Mouse (Mus musculus) midbrain, embryonic 11.5 days (tissue): ENCODE results near the gene Hs6st3. TPM values are rescaled to one million over a fixed set of nuclear protein-coding genes. Genes with fewer than 3 reads are reported as not detected.
A peak's percentile ranks its signal among the peaks of the same experiment; 100 is the strongest.

Experiments used
- ATAC-seq: fragments of 200-750 bp; cut with Nextera tagmentation; 2 replicates; pipeline ENCODE4 v1.8.0; 2017; ENCODE audit warnings: moderate TSS enrichment, moderate library complexity; ENCODE audit not compliant: low FRiP score
- DNase-seq: peaks from one replicate; pipeline ENCODE4 v3.0.0; 2015; ENCODE audit warnings: low spot score; ENCODE audit errors: missing footprints
- H3K27ac ChIP-seq: fragments of 300-500 bp; sonication (generic); 2 replicates; pipeline ENCODE4 v1.5.1; 2014; ENCODE audit warnings: low read depth, low read length
- H3K27me3 ChIP-seq: fragments of 300-500 bp; sonication (generic); 2 replicates; pipeline ENCODE4 v1.6.1; 2014; ENCODE audit warnings: mild to moderate bottlenecking, low read length, moderate library complexity, mixed read lengths; ENCODE audit not compliant: control insufficient read depth, insufficient read depth
- H3K36me3 ChIP-seq: fragments of 300-500 bp; sonication (generic); 2 replicates; pipeline ENCODE4 v1.6.1; 2014; ENCODE audit warnings: mild to moderate bottlenecking, low read length, moderate library complexity, mixed read lengths; ENCODE audit not compliant: control insufficient read depth, insufficient read depth
- H3K4me1 ChIP-seq: fragments of 300-500 bp; sonication (generic); 2 replicates; pipeline ENCODE4 v1.6.1; 2014; ENCODE audit warnings: low read length; ENCODE audit not compliant: control insufficient read depth, insufficient read depth
- H3K4me2 ChIP-seq: fragments of 300-500 bp; sonication (generic); 2 replicates; pipeline ENCODE4 v1.6.1; 2014; ENCODE audit warnings: mild to moderate bottlenecking, moderate library complexity
- H3K4me3 ChIP-seq: fragments of 300-500 bp; sonication (generic); 2 replicates; pipeline ENCODE4 v1.5.1; 2014; ENCODE audit warnings: low read depth, low read length
- H3K9ac ChIP-seq: fragments of 300-500 bp; sonication (generic); 2 replicates; pipeline ENCODE4 v1.6.1; 2014; ENCODE audit warnings: low read length
- H3K9me3 ChIP-seq: fragments of 300-500 bp; sonication (generic); 2 replicates; pipeline ENCODE4 v1.6.1; 2016; ENCODE audit warnings: low read length; ENCODE audit not compliant: control insufficient read depth
- WGBS: fragments of 180-500 bp; shearing (Covaris S2); extraction: QIAGEN DNeasy Blood & Tissue Kit; methylation state at CpG from one replicate; pipeline ENCODE4 v1.1.7; 2014; 5-methylcytosine and 5-hydroxymethylcytosine counted together
- polyA plus RNA-seq: library from polyadenylated mRNA; unstranded; fragments of >200 nt; fragmentation: Nextera tagmentation; extraction: Ambion mirVana; gene quantifications from 2 replicates; pipeline ENCODE4 v1.2.1, GENCODE M21; 2014

Hs6st3 gene
- polyA plus RNA-seq, 1 experiment from 2014 or later, result 0.20 TPM

- peak; percentile 88 for DNase-seq
- WGBS, result 24% methylated on average over 3 of the region's 3 CpGs
- no peaks in the 10 kb centered on the region for H3K36me3 ChIP-seq
- no peaks in the 10 kb centered on the region for H3K4me1 ChIP-seq
- ATAC-seq, result peak; percentile 89
- H3K9ac ChIP-seq, result no peak overlapping the region
- no peaks in the 10 kb centered on the region for H3K27me3 ChIP-seq
- no peaks in the 10 kb centered on the region for H3K9me3 ChIP-seq
- H3K4me2 ChIP-seq, result peak overlapping the region; percentile 55
- no peak overlapping the region for H3K27ac ChIP-seq
- H3K4me3 ChIP-seq, result peak overlapping the region; percentile 31; the same call in 1 of the 2 replicates
Measured at GRCm38 (mm10) chr14:119124061-119124460, 14.1 kb upstream of the Hs6st3 start.

DNA sequence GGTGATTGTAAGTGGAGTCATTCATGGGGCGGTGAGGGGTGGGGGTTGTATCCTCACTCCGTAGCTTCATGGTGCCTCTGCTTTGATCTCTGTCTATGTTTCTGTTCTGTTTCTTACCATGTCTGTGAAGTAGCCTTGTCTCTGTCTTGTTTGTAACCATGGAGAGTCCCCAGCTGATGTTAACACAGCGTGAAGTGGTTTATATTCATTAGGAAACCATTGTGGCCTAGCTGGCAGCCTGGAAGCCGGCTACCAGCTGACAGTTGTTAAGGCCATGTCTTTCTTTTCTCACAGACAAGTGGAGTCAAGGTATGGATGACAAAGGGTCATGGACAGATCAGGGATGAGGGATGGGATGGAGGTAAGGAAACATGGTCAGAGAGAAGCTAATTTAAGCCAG is 12.3 kb upstream of the Hs6st3 start:
- WGBS, result 36% methylated on average over 4 of the region's 4 CpGs
- ATAC-seq (0 out of 2 replicates have a peak, but pooled peaks have one; percentile 19), DNase-seq (no peak)

GRCm38 (mm10) chr14:119127330-119127729 is 10.8 kb upstream of the Hs6st3 start:
- no peaks in the 10 kb centered on the region for H3K9me3 ChIP-seq
- H3K27ac ChIP-seq, result no peak overlapping the region
- H3K4me2 ChIP-seq, result no peak overlapping the region
- H3K36me3 ChIP-seq, result no peaks in the 10 kb centered on the region
- DNase-seq (peak; percentile 19), ATAC-seq (no peak)
- no peak overlapping the region for H3K9ac ChIP-seq
- 93% methylated on average over 2 of the region's 2 CpGs for WGBS
- no peaks in the 10 kb centered on the region for H3K4me1 ChIP-seq
- no peaks in the 10 kb centered on the region for H3K27me3 ChIP-seq
- H3K4me3 ChIP-seq, result no peak overlapping the region

More for the DNA sequence above, 12.3 kb upstream of the Hs6st3 start:
- no peaks in the 10 kb centered on the region for H3K36me3 ChIP-seq
- no peak overlapping the region for H3K27ac ChIP-seq
- H3K27me3 ChIP-seq, result no peaks in the 10 kb centered on the region
- H3K4me3 ChIP-seq, result no peak overlapping the region
- H3K9ac ChIP-seq, result no peak overlapping the region
- H3K9me3 ChIP-seq, result no peaks in the 10 kb centered on the region
- no peaks in the 10 kb centered on the region for H3K4me1 ChIP-seq
- H3K4me2 ChIP-seq, result no peak overlapping the region

GRCm38 (mm10) chr14:119137512-119137905 is 632 bp upstream of the Hs6st3 start:
- no peaks in the 10 kb centered on the region for H3K9me3 ChIP-seq
- no peaks in the 10 kb centered on the region for H3K36me3 ChIP-seq
- under 1% methylated on average over 38 of the region's 38 CpGs for WGBS
- DNase-seq (peak; percentile 95), ATAC-seq (peak; percentile 86)
- peak overlapping the region; percentile 52 for H3K9ac ChIP-seq
- H3K4me2 ChIP-seq, result peak overlapping the region; percentile 98
- peaks cover 10% of the 10 kb centered on the region; the same call in 1 of the 2 replicates for H3K4me1 ChIP-seq
- peaks cover 37% of the 10 kb centered on the region for H3K27me3 ChIP-seq
- H3K4me3 ChIP-seq, result peak overlapping the region; percentile 62
- no peak overlapping the region for H3K27ac ChIP-seq

DNA sequence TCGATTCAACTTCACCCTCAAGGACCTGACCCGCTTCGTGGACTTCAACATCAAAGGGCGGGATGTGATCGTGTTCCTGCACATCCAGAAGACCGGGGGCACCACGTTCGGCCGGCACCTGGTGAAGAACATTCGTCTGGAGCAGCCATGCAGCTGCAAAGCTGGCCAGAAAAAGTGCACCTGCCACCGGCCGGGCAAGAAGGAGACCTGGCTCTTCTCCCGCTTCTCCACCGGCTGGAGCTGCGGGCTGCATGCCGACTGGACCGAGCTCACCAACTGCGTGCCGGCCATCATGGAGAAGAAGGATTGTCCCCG is 602 bp downstream of the Hs6st3 start:
- ATAC-seq, result 0 out of 2 replicates have a peak, but pooled peaks have one; percentile 17
- Histone ChIP-seq H3K36me3 (no peaks in the 10 kb centered on the region), H3K9me3 (no peaks in the 10 kb centered on the region), H3K9ac (peak overlapping the region; percentile 52), H3K27me3 (peaks cover 37% of the 10 kb centered on the region), H3K4me3 (peak overlapping the region; percentile 62), H3K4me1 (peaks cover 10% of the 10 kb centered on the region; the same call in 1 of the 2 replicates), H3K4me2 (peak overlapping the region; percentile 98), H3K27ac (no peak overlapping the region)
- peak; percentile 93 for DNase-seq
- WGBS, result 2% methylated on average over 20 of the region's 20 CpGs

- H3K9ac ChIP-seq, result no peak overlapping the region
- no peak overlapping the region for H3K4me3 ChIP-seq
- H3K36me3 ChIP-seq, result no peaks in the 10 kb centered on the region
- H3K4me1 ChIP-seq, result peaks cover 10% of the 10 kb centered on the region; the same call in 1 of the 2 replicates
- H3K9me3 ChIP-seq, result no peaks in the 10 kb centered on the region
- peak; percentile 90 for DNase-seq
- ATAC-seq, result no peak
- H3K27me3 ChIP-seq, result peaks cover 37% of the 10 kb centered on the region
- H3K27ac ChIP-seq, result no peak overlapping the region
- H3K4me2 ChIP-seq, result no peak overlapping the region
- WGBS, result 41% methylated on average over 9 of the region's 9 CpGs
Measured at GRCm38 (mm10) chr14:119139381-119139950, 1.3 kb downstream of the Hs6st3 start.

- Histone ChIP-seq H3K4me2 (no peak overlapping the region), H3K4me3 (no peak overlapping the region), H3K27ac (no peak overlapping the region), H3K4me1 (no peaks in the 10 kb centered on the region), H3K36me3 (no peaks in the 10 kb centered on the region), H3K27me3 (no peaks in the 10 kb centered on the region), H3K9me3 (peaks cover 6% of the 10 kb centered on the region; the same call in 1 of the 2 replicates), H3K9ac (no peak overlapping the region)
- 69% methylated on average over 2 of the region's 2 CpGs for WGBS
- peak; percentile 64 for DNase-seq
- ATAC-seq, result no peak
Measured at GRCm38 (mm10) chr14:119153088-119153487, 14.9 kb downstream of the Hs6st3 start.

- WGBS, result 88% methylated on average over 9 of the region's 9 CpGs
- no peak for ATAC-seq
Measured at GRCm38 (mm10) chr14:119193905-119194304, 55.8 kb downstream of the Hs6st3 start.

GRCm38 (mm10) chr14:119203508-119203907 is 65.4 kb downstream of the Hs6st3 start:
- no peaks in the 10 kb centered on the region for H3K27me3 ChIP-seq
- H3K4me2 ChIP-seq, result no peak overlapping the region
- no peak overlapping the region for H3K27ac ChIP-seq
- no peak overlapping the region for H3K9ac ChIP-seq
- ATAC-seq (no peak), DNase-seq (no peak)
- no peaks in the 10 kb centered on the region for H3K36me3 ChIP-seq
- 87% methylated on average over 7 of the region's 7 CpGs for WGBS
- no peaks in the 10 kb centered on the region for H3K9me3 ChIP-seq
- no peak overlapping the region for H3K4me3 ChIP-seq
- H3K4me1 ChIP-seq, result no peaks in the 10 kb centered on the region

More at GRCm38 (mm10) chr14:119193905-119194304, 55.8 kb downstream of the Hs6st3 start:
- no peak overlapping the region for H3K4me3 ChIP-seq
- DNase-seq, result no peak
- no peak overlapping the region for H3K4me2 ChIP-seq
- H3K4me1 ChIP-seq, result no peaks in the 10 kb centered on the region
- no peaks in the 10 kb centered on the region for H3K27me3 ChIP-seq
- no peak overlapping the region for H3K9ac ChIP-seq
- no peaks in the 10 kb centered on the region for H3K36me3 ChIP-seq
- H3K27ac ChIP-seq, result no peak overlapping the region
- H3K9me3 ChIP-seq, result no peaks in the 10 kb centered on the region
